Comparison of ENCODE assay signal across 7 mouse cellular contexts in genomic region chr7:28381017-28381790, GRCm38 (mm10). TPM values are rescaled to one million over a fixed set of nuclear protein-coding genes. Genes with fewer than 3 reads are reported as not detected.
A peak's percentile ranks its signal among the peaks of the same experiment; 100 is the strongest.
DNase-seq lines count a peak whose midpoint lies in the region; ATAC-seq and TF ChIP-seq lines count a peak whose summit lies in the region.

No protein-coding gene starts in this region.

- DNase-seq in T-cell, adult 2 months (ENCODE audit: low spot score) = peak; percentile 95
- peak; percentile 72 for DNase-seq in embryonic facial prominence, embryonic 10.5 days (ENCODE audit: low spot score)
- DNase-seq in kidney, postnatal 0 days (ENCODE audit: low spot score) = peak; percentile 89
- peak; percentile 85 to 91 for DNase-seq in spleen, adult 18-20 months
- no peak for DNase-seq in layer of hippocampus, adult 8-10 months (ENCODE audit: low spot score in 2 of 2)

- ATAC-seq in heart, embryonic 13.5 days (ENCODE audit: extremely low read depth, insufficient number of reproducible peaks, low FRiP score, low TSS enrichment) = peak; percentile 14
- peak; percentile 22 for ATAC-seq in kidney, postnatal 0 days (replicated peaks; ENCODE audit: low FRiP score, low read depth)
- peak; percentile 22 for ATAC-seq in megakaryocyte, adult 5-6 weeks (ENCODE audit: poor library complexity, severe bottlenecking)

- peaks cover 25% of the 10 kb centered on the region for H3K36me3 ChIP-seq in embryonic facial prominence, embryonic 10.5 days (replicated peaks)
- peaks cover 28% of the 10 kb centered on the region for H3K36me3 ChIP-seq in heart, embryonic 13.5 days
- H3K36me3 ChIP-seq in kidney, postnatal 0 days (ENCODE audit: insufficient read depth, low read length) = peaks cover 13% of the 10 kb centered on the region; the same call in 1 of the 2 replicates

- peaks cover 75% of the 10 kb centered on the region for H3K4me1 ChIP-seq in embryonic facial prominence, embryonic 10.5 days
- H3K4me1 ChIP-seq in heart, embryonic 13.5 days = peaks cover 70% of the 10 kb centered on the region
- H3K4me1 ChIP-seq in kidney, postnatal 0 days (replicated peaks; ENCODE audit: insufficient read depth, low read length) = peaks cover 43% of the 10 kb centered on the region

- peak overlapping the region; percentile 88 for H3K4me2 ChIP-seq in heart, embryonic 13.5 days
- H3K4me2 ChIP-seq in kidney, postnatal 0 days (ENCODE audit: low read length) = peak overlapping the region; percentile 65

- peaks cover 10% of the 10 kb centered on the region for H3K27me3 ChIP-seq in embryonic facial prominence, embryonic 10.5 days (replicated peaks; ENCODE audit: low read depth, poor library complexity, severe bottlenecking)
- no peaks in the 10 kb centered on the region for H3K27me3 ChIP-seq in heart, embryonic 13.5 days (replicated peaks)
- no peaks in the 10 kb centered on the region for H3K27me3 ChIP-seq in kidney, postnatal 0 days (ENCODE audit: insufficient read depth, low read length)

- no peak for TF ChIP-seq CTCF in kidney, postnatal 0 days (IDR thresholded peaks at IDR 0.05; ENCODE audit: low read depth)

- no peaks in the 10 kb centered on the region for H3K9me3 ChIP-seq in embryonic facial prominence, embryonic 10.5 days
- H3K9me3 ChIP-seq in heart, embryonic 13.5 days = no peaks in the 10 kb centered on the region
- no peaks in the 10 kb centered on the region for H3K9me3 ChIP-seq in kidney, postnatal 0 days (replicated peaks; ENCODE audit: low read length)

- H3K9ac ChIP-seq in heart, embryonic 13.5 days = peak overlapping the region; percentile 85
- H3K9ac ChIP-seq in kidney, postnatal 0 days (ENCODE audit: low read depth, low read length) = peak overlapping the region; percentile 61

- H3K4me3 ChIP-seq in embryonic facial prominence, embryonic 10.5 days = peak overlapping the region; percentile 54
- peak overlapping the region; percentile 46 for H3K4me3 ChIP-seq in heart, embryonic 13.5 days
- H3K4me3 ChIP-seq in kidney, postnatal 0 days (replicated peaks; ENCODE audit: low read depth, low read length) = peak overlapping the region; percentile 25

- WGBS in embryonic facial prominence, embryonic 10.5 days = 4% methylated on average over 30 of the region's 30 CpGs
- WGBS in heart, embryonic 13.5 days = 5% methylated on average over 30 of the region's 30 CpGs
- WGBS in kidney, postnatal 0 days = 5% methylated on average over 30 of the region's 30 CpGs

- H3K27ac ChIP-seq in embryonic facial prominence, embryonic 10.5 days (replicated peaks) = peak overlapping the region; percentile 95
- peak overlapping the region; percentile 100 for H3K27ac ChIP-seq in heart, embryonic 13.5 days (replicated peaks)
- H3K27ac ChIP-seq in kidney, postnatal 0 days = peak overlapping the region; percentile 98

RNA-seq across cellular contexts. Expression of gene Zfp36, which starts 1.2 kb away (rescaled TPM):
- 5.6 and 5.7 TPM in 2 replicates for polyA plus RNA-seq in embryonic facial prominence, embryonic 10.5 days (2016; fragmentation: Nextera tagmentation; extraction: Ambion mirVana)
- polyA plus RNA-seq in heart, embryonic 13.5 days (2015; fragmentation: Nextera tagmentation; extraction: Ambion mirVana) = 11.9 and 13.6 TPM in 2 replicates
- polyA plus RNA-seq in kidney, postnatal 0 days (2015; fragmentation: Nextera tagmentation; extraction: Ambion mirVana) = 18.6 and 19.6 TPM in 2 replicates
- 350 and 368 TPM in 2 replicates for total RNA-seq in megakaryocyte, adult 5-6 weeks (2015)
- 118 and 143 TPM in 2 replicates for total RNA-seq in megakaryocyte, adult 5-6 weeks (2017)
- 1 to 10 TPM; 1.8 to 7.9 (median 5.0) TPM for total RNA-seq in layer of hippocampus, adult 8-10 months (2022)

RNA-seq across cellular contexts. Expression of gene Plekhg2, which starts 8.8 kb away (rescaled TPM):
- 93.4 and 101 TPM in 2 replicates for polyA plus RNA-seq in embryonic facial prominence, embryonic 10.5 days (2016; fragmentation: Nextera tagmentation; extraction: Ambion mirVana)
- polyA plus RNA-seq in heart, embryonic 13.5 days (2015; fragmentation: Nextera tagmentation; extraction: Ambion mirVana) = 43.5 and 49.3 TPM in 2 replicates
- 29.9 and 33.3 TPM in 2 replicates for polyA plus RNA-seq in kidney, postnatal 0 days (2015; fragmentation: Nextera tagmentation; extraction: Ambion mirVana)
- 11.5 and 15.2 TPM in 2 replicates for total RNA-seq in megakaryocyte, adult 5-6 weeks (2015)
- total RNA-seq in megakaryocyte, adult 5-6 weeks (2017) = 6.1 and 6.3 TPM in 2 replicates
- total RNA-seq in layer of hippocampus, adult 8-10 months (2022) = 1 to 10 TPM; 5.8 to 7.8 (median 6.5) TPM

RNA-seq across cellular contexts. Expression of gene Med29, which starts 11.3 kb away (rescaled TPM):
- polyA plus RNA-seq in embryonic facial prominence, embryonic 10.5 days (2016; fragmentation: Nextera tagmentation; extraction: Ambion mirVana) = 61.9 and 62.6 TPM in 2 replicates
- polyA plus RNA-seq in heart, embryonic 13.5 days (2015; fragmentation: Nextera tagmentation; extraction: Ambion mirVana) = 49.9 and 54.2 TPM in 2 replicates
- polyA plus RNA-seq in kidney, postnatal 0 days (2015; fragmentation: Nextera tagmentation; extraction: Ambion mirVana) = 44.6 and 47.8 TPM in 2 replicates
- total RNA-seq in megakaryocyte, adult 5-6 weeks (2015) = 14.7 and 15.4 TPM in 2 replicates
- total RNA-seq in megakaryocyte, adult 5-6 weeks (2017) = 9.0 and 9.4 TPM in 2 replicates
- total RNA-seq in layer of hippocampus, adult 8-10 months (2022) = 10 to 100 TPM; 16.0 to 20.2 (median 17.1) TPM

RNA-seq across cellular contexts. Expression of gene Paf1, which starts 11.5 kb away (rescaled TPM):
- 88.3 and 89.0 TPM in 2 replicates for polyA plus RNA-seq in embryonic facial prominence, embryonic 10.5 days (2016; fragmentation: Nextera tagmentation; extraction: Ambion mirVana)
- polyA plus RNA-seq in heart, embryonic 13.5 days (2015; fragmentation: Nextera tagmentation; extraction: Ambion mirVana) = 73.4 and 75.1 TPM in 2 replicates
- polyA plus RNA-seq in kidney, postnatal 0 days (2015; fragmentation: Nextera tagmentation; extraction: Ambion mirVana) = 60.2 and 70.3 TPM in 2 replicates
- 42.1 and 46.8 TPM in 2 replicates for total RNA-seq in megakaryocyte, adult 5-6 weeks (2015)
- 129 and 153 TPM in 2 replicates for total RNA-seq in megakaryocyte, adult 5-6 weeks (2017)
- 10 to 100 TPM; 72.9 to 77.5 (median 75.4) TPM for total RNA-seq in layer of hippocampus, adult 8-10 months (2022)

RNA-seq across cellular contexts. Expression of gene Rps16, which starts 30.8 kb away (rescaled TPM):
- polyA plus RNA-seq in embryonic facial prominence, embryonic 10.5 days (2016; fragmentation: Nextera tagmentation; extraction: Ambion mirVana) = 1,023 and 1,043 TPM in 2 replicates
- 599 and 651 TPM in 2 replicates for polyA plus RNA-seq in heart, embryonic 13.5 days (2015; fragmentation: Nextera tagmentation; extraction: Ambion mirVana)
- 1,088 and 1,198 TPM in 2 replicates for polyA plus RNA-seq in kidney, postnatal 0 days (2015; fragmentation: Nextera tagmentation; extraction: Ambion mirVana)
- total RNA-seq in megakaryocyte, adult 5-6 weeks (2015) = 2,258 and 2,353 TPM in 2 replicates
- total RNA-seq in megakaryocyte, adult 5-6 weeks (2017) = 250 and 448 TPM in 2 replicates
- 100 to 1,000 TPM; 531 to 646 (median 582) TPM for total RNA-seq in layer of hippocampus, adult 8-10 months (2022)

Comparison
In these comparisons a context has a peak if more than half of its experiments do, and no peak if none do; other contexts are left out.
1. DNase-seq: peak in T-cell, adult 2 months (single experiment), embryonic facial prominence, embryonic 10.5 days (single experiment), kidney, postnatal 0 days (single experiment) and spleen, adult 18-20 months (2 of 2); none in layer of hippocampus, adult 8-10 months (0 of 2).
2. Peak in every context shown above with its lines, with median percentiles within 50 percentile points of each other: H3K27ac ChIP-seq, H3K4me3 ChIP-seq and ATAC-seq.